9 mouse cellular contexts compared by ENCODE assay signal in the genomic region with DNA sequence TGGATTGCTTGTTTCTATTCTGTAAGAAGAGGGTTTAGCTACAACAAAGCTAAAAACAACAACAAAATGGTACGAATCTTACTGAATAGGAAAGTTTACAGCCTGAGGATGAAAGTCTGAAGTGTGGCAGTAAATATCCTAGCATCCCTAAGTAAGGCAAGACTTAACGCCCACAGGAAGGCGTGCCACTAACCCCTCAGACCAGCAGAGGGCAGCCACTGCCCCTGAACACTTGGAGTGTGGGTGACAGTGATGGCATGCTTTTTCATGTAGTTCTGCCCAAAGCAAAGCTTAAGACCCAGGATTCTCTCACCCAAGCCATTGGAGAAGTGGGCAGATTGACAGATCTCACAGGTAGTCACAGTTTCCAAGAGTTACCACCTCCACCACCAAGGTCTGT. TPM values are rescaled to one million over a fixed set of nuclear protein-coding genes. Genes with fewer than 3 reads are reported as not detected.
DNase-seq lines count a peak whose midpoint lies in the region; ATAC-seq and TF ChIP-seq lines count a peak whose summit lies in the region.
"Had no signal": no experiment of that assay in that cellular context is flagged by ENCODE, and none has a peak within 500 bp of the region (broad histone marks: within the 10 kb centered on the region; RNA-seq: fewer than 3 reads in every experiment).

No protein-coding gene starts in this region.

- DNase-seq in kidney, adult 2 months = no peak
- peak; percentile 51 to 55 for DNase-seq in B cell, adult 2 months
- DNase-seq in MN1 (ENCODE audit: low spot score) = peak; percentile 54
- peak; percentile 42 for DNase-seq in forelimb bud, embryonic 11.5 days (ENCODE audit: low read depth, low spot score)

- WGBS in kidney, adult 2 months = 42% methylated on average over 3 of the region's 3 CpGs
- 37% methylated on average over 3 of the region's 3 CpGs for WGBS in kidney, embryonic 16.5 days
- 61% methylated on average over 3 of the region's 3 CpGs for WGBS in small intestine, adult 2 months

- peak; percentile 63 for TF ChIP-seq CTCF in kidney, adult 2 months (conservative IDR thresholded peaks at IDR 0.05; ENCODE audit: insufficient read depth, insufficient read length, low read depth, low read length)
- peak; percentile 39; the same call in 1 of the 2 replicates for TF ChIP-seq CTCF in small intestine, adult 2 months (IDR thresholded peaks at IDR 0.05; ENCODE audit: extremely low read depth, insufficient read length, insufficient replicate concordance, low read depth, low read length)

- no peaks in the 10 kb centered on the region for H3K27me3 ChIP-seq in kidney, adult 2 months (replicated peaks; ENCODE audit: control insufficient read depth, insufficient read depth, low read length)
- no peaks in the 10 kb centered on the region for H3K27me3 ChIP-seq in kidney, embryonic 16.5 days (ENCODE audit: insufficient read depth, low read length)
- H3K27me3 ChIP-seq in small intestine, adult 2 months (ENCODE audit: control insufficient read depth, insufficient read depth, low read length) = no peaks in the 10 kb centered on the region
- H3K27me3 ChIP-seq: embryonic facial prominence, embryonic 15.5 days; liver, embryonic 15.5 days had no signal

- no peak overlapping the region for H3K27ac ChIP-seq in kidney, adult 2 months (ENCODE audit: insufficient read depth, low read depth, low read length)
- no peak overlapping the region for H3K27ac ChIP-seq in kidney, embryonic 16.5 days (ENCODE audit: low read length)
- H3K27ac ChIP-seq in small intestine, adult 2 months (ENCODE audit: insufficient read depth, low read depth, low read length) = no peak overlapping the region
- H3K27ac ChIP-seq: embryonic facial prominence, embryonic 15.5 days; liver, embryonic 15.5 days had no signal

- TF ChIP-seq POLR2A in kidney, adult 2 months (IDR thresholded peaks at IDR 0.05; ENCODE audit: low read depth, low read length) = no peak
- no peak for TF ChIP-seq POLR2A in small intestine, adult 2 months (IDR thresholded peaks at IDR 0.05; ENCODE audit: low read depth, low read length)

- H3K36me3 ChIP-seq in kidney, adult 2 months (ENCODE audit: control insufficient read depth, insufficient read depth, low read length) = no peaks in the 10 kb centered on the region; the same call in 1 of the 2 replicates
- peaks cover 33% of the 10 kb centered on the region for H3K36me3 ChIP-seq in kidney, embryonic 16.5 days (ENCODE audit: insufficient read depth, low read length)
- H3K36me3 ChIP-seq in small intestine, adult 2 months (ENCODE audit: control insufficient read depth, insufficient read depth, low read length) = peaks cover 27% of the 10 kb centered on the region

- no peaks in the 10 kb centered on the region for H3K9me3 ChIP-seq in kidney, embryonic 16.5 days (ENCODE audit: low read length)
- H3K9me3 ChIP-seq: embryonic facial prominence, embryonic 15.5 days; liver, embryonic 15.5 days had no signal

- H3K4me1 ChIP-seq in kidney, adult 2 months (ENCODE audit: control insufficient read depth, insufficient read depth, low read length) = no peaks in the 10 kb centered on the region
- no peaks in the 10 kb centered on the region for H3K4me1 ChIP-seq in kidney, embryonic 16.5 days (ENCODE audit: insufficient read depth, low read length)
- H3K4me1 ChIP-seq in small intestine, adult 2 months (ENCODE audit: control insufficient read depth, insufficient read depth, insufficient read length, low read length) = no peaks in the 10 kb centered on the region
- H3K4me1 ChIP-seq: embryonic facial prominence, embryonic 15.5 days; liver, embryonic 15.5 days had no signal

- H3K4me3 ChIP-seq in kidney, adult 2 months (ENCODE audit: insufficient read depth, low read depth, low read length) = no peak overlapping the region
- no peak overlapping the region for H3K4me3 ChIP-seq in kidney, embryonic 16.5 days (ENCODE audit: low read length)
- no peak overlapping the region for H3K4me3 ChIP-seq in small intestine, adult 2 months (ENCODE audit: low read depth, low read length)
- H3K4me3 ChIP-seq: embryonic facial prominence, embryonic 15.5 days; liver, embryonic 15.5 days had no signal

- no peak overlapping the region for H3K4me2 ChIP-seq in kidney, embryonic 16.5 days (replicated peaks; ENCODE audit: low read depth, low read length)
- H3K4me2 ChIP-seq: embryonic facial prominence, embryonic 15.5 days; liver, embryonic 15.5 days had no signal

- ATAC-seq in kidney, embryonic 16.5 days (ENCODE audit: low FRiP score, low TSS enrichment) = no peak; the same call in 1 of the 2 replicates
- no peak for ATAC-seq in erythroid progenitor cell, adult 5-6 weeks (replicated peaks; ENCODE audit: low FRiP score, poor library complexity, severe bottlenecking)

- no peak overlapping the region for H3K9ac ChIP-seq in kidney, embryonic 16.5 days (replicated peaks; ENCODE audit: low read length)
- H3K9ac ChIP-seq: embryonic facial prominence, embryonic 15.5 days; liver, embryonic 15.5 days had no signal

RNA-seq across cellular contexts. Expression of gene Spaca9, which starts 11.1 kb away (rescaled TPM):
- polyA plus RNA-seq in kidney, adult 2 months (2012; rRNA removed) = 1.4 and 1.5 TPM in 2 replicates
- 2.3 and 2.7 TPM in 2 replicates for polyA plus RNA-seq in kidney, embryonic 16.5 days (2015; fragmentation: Nextera tagmentation; extraction: Ambion mirVana)
- 1.4 TPM in 1 of 2 replicates, not detected in the other for polyA plus RNA-seq in small intestine, adult 2 months (2012; rRNA removed)
- not detected in 2 replicates for total RNA-seq in erythroid progenitor cell, adult 5-6 weeks (2015; ENCODE audit: low replicate concordance)
- total RNA-seq in erythroid progenitor cell, adult 5-6 weeks (2017; ENCODE audit: low replicate concordance) = not detected in 2 replicates

RNA-seq across cellular contexts. Expression of gene Ak8, which starts 11.5 kb away (rescaled TPM):
- polyA plus RNA-seq in kidney, adult 2 months (2012; rRNA removed) = 0.34 and 0.36 TPM in 2 replicates
- polyA plus RNA-seq in kidney, embryonic 16.5 days (2015; fragmentation: Nextera tagmentation; extraction: Ambion mirVana) = 0.94 and 1.2 TPM in 2 replicates
- 0.06 and 0.11 TPM in 2 replicates for polyA plus RNA-seq in small intestine, adult 2 months (2012; rRNA removed)
- total RNA-seq in erythroid progenitor cell, adult 5-6 weeks (2015; ENCODE audit: low replicate concordance) = 0.84 TPM in 1 of 2 replicates, not detected in the other
- 0.26 TPM in 1 of 2 replicates, not detected in the other for total RNA-seq in erythroid progenitor cell, adult 5-6 weeks (2017; ENCODE audit: low replicate concordance)

RNA-seq across cellular contexts. Expression of gene Tsc1, which starts 47.4 kb away (rescaled TPM):
- polyA plus RNA-seq in kidney, adult 2 months (2012; rRNA removed) = 17.5 and 21.4 TPM in 2 replicates
- polyA plus RNA-seq in kidney, embryonic 16.5 days (2015; fragmentation: Nextera tagmentation; extraction: Ambion mirVana) = 23.1 and 23.3 TPM in 2 replicates
- polyA plus RNA-seq in small intestine, adult 2 months (2012; rRNA removed) = 3.2 and 7.0 TPM in 2 replicates
- total RNA-seq in erythroid progenitor cell, adult 5-6 weeks (2015; ENCODE audit: low replicate concordance) = 13.0 and 16.9 TPM in 2 replicates
- total RNA-seq in erythroid progenitor cell, adult 5-6 weeks (2017; ENCODE audit: low replicate concordance) = 20.0 and 24.8 TPM in 2 replicates
